Mouse (Mus musculus) CH12.LX (cell line): ENCODE results near the gene Prg2.

Experiments
- CTCF ChIP-seq, 2 experiments: IDR thresholded peaks in 1 of 2; conservative IDR thresholded peaks in 1 of 2; 2 replicates each; pipeline ENCODE4 v1.5.1; 2011 to 2012; ENCODE audit warnings: low read depth in 2 of 2, low read length in 2 of 2, improper control_type of control experiment in 1 of 2, inconsistent platforms in 1 of 2, mild to moderate bottlenecking in 1 of 2, moderate library complexity in 1 of 2
- E2F4 ChIP-seq: IDR thresholded peaks from 2 replicates; pipeline ENCODE4 v1.6.1; 2011; ENCODE audit warnings: low read depth, low read length, improper control_type of control experiment; ENCODE audit not compliant: insufficient replicate concordance
- ELF1 ChIP-seq: IDR thresholded peaks from 2 replicates; pipeline ENCODE4 v1.6.1; 2014; ENCODE audit warnings: low read depth, mild to moderate bottlenecking, inconsistent platforms, low read length, improper control_type of control experiment
- EP300 ChIP-seq: IDR thresholded peaks from 2 replicates; pipeline ENCODE4 v1.6.1; 2011; ENCODE audit warnings: low read length, improper control_type of control experiment
- MAX ChIP-seq: IDR thresholded peaks from 2 replicates; pipeline ENCODE4 v1.6.1; 2011; ENCODE audit warnings: low read length, improper control_type of control experiment
- POLR2A ChIP-seq: IDR thresholded peaks from 2 replicates; pipeline ENCODE4 v1.6.1; 2011; ENCODE audit warnings: low read depth, mild to moderate bottlenecking, improper control_type of control experiment, low read length
- ZKSCAN1 ChIP-seq: IDR thresholded peaks from 2 replicates; pipeline ENCODE4 v1.6.1; 2012; ENCODE audit warnings: low read depth, inconsistent platforms, low read length, improper control_type of control experiment, borderline replicate concordance

DNA sequence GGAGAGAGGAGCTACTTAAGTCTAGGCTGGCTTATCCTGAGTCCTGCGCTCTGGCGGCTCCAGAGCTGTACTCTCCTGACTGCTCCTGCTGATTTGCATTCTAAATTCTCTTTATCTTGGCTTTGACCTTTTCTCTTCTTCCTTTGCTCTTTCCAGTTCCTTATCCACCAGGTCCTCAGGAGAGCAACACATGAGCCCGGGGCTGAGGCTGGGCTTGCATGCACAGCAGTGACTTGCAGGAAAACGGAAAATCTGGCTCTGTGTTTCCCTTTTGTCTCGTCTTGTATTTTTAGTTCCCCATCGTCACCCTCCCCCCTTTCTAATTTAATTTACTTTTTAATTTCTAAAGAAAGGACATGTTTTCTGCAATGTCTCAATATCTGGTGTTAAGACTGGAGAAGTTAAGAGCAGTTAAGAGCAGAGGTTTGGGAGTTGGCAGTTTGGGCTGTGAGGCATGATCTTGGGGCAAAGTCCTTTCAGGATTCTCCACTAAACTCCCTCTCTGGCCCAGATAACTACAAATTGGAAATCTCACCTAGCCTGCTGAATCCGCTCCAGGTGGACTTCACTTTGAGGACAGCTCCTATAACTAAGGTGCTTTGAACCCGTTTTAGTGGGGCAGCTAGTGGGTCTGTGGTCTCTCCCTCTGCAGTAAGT lies 46.1 kb upstream of the Prg2 start:
- TF ChIP-seq E2F4: no peak
- TF ChIP-seq EP300: no peak
- TF ChIP-seq ZKSCAN1: no peak
- no peak for TF ChIP-seq CTCF (conservative IDR thresholded peaks at IDR 0.05 in 1 of 2, IDR thresholded peaks at IDR 0.05 in 1 of 2; ENCODE audit: low read depth in 2 of 2, low read length in 2 of 2)
- TF ChIP-seq POLR2A: no peak
- TF ChIP-seq ELF1: no peak
- no peak for TF ChIP-seq MAX
